Mouse (Mus musculus) ovary, postnatal 14 days (tissue): Measurements from ENCODE around the gene Cd8b1.
"Not testable (repeated sequence)": the region's sequence is repeated elsewhere in the genome, so short reads cannot be mapped to it uniquely, and the experiment has no call there.

Experiments used
- DNase-seq: peaks from one replicate; pipeline ENCODE4 v3.0.0; 2022; ENCODE audit warnings: low spot score

Cd8b1 gene

GRCm38 (mm10) chr6:71322491-71322921 lies at the start of gene Cd8b1:
Cd8b1 (plus strand) TSS chr6:71322788.
- no peak for DNase-seq

- DNase-seq: no peak
Observed at GRCm38 (mm10) chr6:71273715-71274114, 48.9 kb upstream of the Cd8b1 start.

DNA sequence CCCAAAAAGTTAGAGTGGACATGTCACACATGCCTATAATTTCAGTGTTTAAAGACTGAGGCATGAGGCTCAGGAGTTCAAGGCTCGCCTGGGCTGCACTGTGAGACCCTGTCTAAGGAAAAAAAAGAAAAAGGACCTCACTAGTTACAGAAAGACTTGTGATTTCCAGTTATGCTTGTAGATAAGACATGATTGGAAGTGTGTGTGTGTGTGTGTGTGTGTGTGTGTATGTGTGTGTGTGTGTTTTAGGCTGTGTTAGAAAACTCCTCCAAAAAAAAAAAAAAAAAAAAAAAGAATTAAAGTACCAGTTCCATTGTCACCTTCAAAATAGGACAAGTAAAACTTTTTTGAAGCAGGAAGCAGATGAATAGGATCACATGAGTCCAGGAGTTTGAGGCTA lies 48.0 kb upstream of the Cd8b1 start:
- DNase-seq: no peak

- DNase-seq: no peak
Observed at GRCm38 (mm10) chr6:71279418-71279817, 43.2 kb upstream of the Cd8b1 start.

DNA sequence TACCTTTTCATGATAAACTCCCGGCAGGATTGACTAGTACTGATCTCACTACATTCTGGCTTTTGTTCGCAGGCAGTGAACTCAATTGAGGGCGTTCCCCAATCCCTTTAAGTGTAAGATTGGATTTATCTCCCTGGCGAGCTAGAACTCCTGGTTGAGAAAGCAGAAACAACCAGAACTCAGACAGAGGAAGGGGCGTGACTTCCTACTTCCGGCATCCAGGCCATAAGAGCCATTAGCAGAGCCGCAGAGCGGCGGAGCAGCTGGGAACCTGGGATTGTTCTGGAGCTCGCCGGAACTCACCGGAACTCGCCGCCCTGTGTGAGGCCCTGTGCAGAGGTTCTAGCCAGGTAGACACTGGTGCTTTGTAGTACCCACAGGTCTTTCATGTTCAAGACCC lies 29.1 kb upstream of the Cd8b1 start:
- DNase-seq: no peak

GRCm38 (mm10) chr6:71295303-71295702 lies 27.3 kb upstream of the Cd8b1 start:
- no peak for DNase-seq

DNA sequence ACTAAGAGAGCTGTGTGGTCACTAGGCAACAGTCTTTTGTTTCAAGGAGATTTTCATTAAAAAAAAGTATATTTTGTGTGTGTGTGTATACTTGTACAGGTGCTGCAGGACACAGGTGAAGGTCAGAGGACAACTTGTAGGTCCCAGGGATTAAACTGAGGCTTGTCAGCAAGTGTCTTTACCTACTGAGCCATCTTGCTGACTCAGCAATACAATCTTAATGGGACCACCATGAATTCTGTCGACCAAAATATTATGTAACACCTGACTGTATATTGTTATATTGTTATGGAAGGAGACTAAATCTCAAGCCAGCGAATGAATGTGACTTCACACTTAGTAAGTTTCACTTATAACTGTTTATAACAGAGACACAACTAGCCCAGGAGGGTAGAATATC lies 24.5 kb upstream of the Cd8b1 start:
- DNase-seq: no peak

- no peak for DNase-seq
Observed at GRCm38 (mm10) chr6:71298751-71299150, 23.8 kb upstream of the Cd8b1 start.

DNA sequence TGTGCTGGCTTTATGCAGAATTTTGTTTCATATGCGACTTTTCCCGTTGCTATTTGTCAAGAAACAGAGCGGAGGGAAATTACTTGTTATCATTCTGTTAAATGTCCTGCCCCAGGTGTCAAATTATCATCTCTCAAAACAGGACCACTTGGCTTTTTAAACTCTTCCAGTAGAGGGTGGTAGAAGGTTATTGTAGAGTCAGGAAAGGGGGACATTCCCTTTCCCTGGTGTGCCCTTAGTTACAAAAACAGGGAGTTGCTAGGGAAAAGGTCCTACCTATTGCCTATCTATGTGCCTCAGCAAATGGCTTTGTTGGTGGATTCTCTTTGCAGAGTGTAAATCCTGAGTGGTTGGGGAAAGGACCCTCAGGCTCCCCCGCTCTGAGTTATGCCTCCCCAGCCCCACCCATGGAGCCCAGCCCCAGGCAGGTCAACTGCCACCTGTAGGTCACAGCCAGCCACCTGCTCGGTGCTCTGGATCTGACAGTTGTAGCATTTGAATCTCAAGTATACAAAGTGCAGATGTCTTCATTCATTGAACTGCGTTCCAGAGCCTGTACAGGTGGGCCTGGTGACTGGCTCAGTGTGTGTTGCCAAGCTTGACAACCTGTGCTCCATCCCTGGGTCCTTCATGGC lies 20.4 kb upstream of the Cd8b1 start:
- DNase-seq: no peak

DNA sequence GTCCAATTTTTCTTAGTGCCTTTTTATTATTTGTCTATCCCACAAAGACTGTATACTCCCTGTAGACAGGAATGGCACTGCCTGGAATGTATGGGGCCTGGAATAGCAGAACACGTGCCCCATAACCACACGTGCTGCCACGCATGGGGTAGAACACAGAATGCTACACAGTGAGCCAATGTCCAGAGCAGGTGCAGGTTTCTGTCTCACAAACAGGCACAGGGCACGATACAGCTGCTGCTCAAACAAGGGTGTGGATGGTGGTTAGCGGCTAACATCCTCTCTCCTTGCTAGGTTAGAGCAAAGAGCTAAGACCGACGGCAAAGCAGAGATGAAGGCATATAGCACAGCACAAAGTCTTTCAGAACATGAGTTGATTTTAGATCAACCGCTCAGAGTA lies 15.1 kb upstream of the Cd8b1 start:
- DNase-seq: no peak

GRCm38 (mm10) chr6:71321826-71322283 lies 733 bp upstream of the Cd8b1 start, which contains the start of gene Smyd1:
Smyd1 (minus strand) TSS chr6:71322233.
- no peak for DNase-seq

GRCm38 (mm10) chr6:71324816-71325215 lies 2.2 kb downstream of the Cd8b1 start:
- no peak for DNase-seq

- DNase-seq: no peak
Observed at GRCm38 (mm10) chr6:71329881-71330280, 7.3 kb downstream of the Cd8b1 start.

DNA sequence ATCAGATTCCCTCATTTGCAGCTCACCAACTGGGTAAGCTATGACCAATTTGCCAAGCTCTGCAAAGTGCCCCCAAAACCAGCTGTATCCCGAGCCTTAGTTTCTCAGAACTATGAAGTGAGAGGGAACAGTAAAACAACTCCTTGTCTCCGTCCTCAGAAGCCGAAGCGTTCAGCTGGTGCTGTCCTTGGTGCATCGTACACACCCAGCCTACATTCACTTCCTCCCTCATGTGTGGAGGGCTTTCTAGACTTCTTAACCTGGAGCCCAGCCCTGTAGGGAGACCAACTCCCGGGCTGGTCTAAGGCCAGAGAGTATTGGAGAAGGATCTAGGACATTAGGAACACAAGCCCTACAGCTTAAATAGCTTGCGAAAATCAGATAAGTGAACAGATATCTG lies 7.9 kb downstream of the Cd8b1 start:
- no peak for DNase-seq

DNA sequence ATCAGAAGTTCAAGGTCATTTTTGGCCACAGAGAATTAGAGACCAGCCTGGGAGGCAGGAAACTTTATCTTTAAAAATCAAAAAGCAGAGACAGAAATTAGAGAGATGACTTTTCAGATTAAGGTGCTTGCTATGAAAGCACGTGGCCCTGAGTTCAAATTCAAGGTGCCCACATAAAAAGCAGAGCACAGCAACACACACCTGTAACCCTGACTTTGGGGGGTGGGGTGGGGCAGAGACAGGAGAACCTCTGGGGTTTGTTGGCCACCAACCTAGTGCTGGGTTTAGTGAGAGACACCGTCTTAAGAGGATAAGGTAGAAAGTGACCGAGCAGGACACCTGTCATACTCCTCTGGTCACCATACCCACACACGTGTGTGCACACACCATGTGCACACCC lies 8.9 kb downstream of the Cd8b1 start:
- DNase-seq: not testable (repeated sequence)

GRCm38 (mm10) chr6:71332236-71332965 lies 9.8 kb downstream of the Cd8b1 start:
- DNase-seq: no peak

DNA sequence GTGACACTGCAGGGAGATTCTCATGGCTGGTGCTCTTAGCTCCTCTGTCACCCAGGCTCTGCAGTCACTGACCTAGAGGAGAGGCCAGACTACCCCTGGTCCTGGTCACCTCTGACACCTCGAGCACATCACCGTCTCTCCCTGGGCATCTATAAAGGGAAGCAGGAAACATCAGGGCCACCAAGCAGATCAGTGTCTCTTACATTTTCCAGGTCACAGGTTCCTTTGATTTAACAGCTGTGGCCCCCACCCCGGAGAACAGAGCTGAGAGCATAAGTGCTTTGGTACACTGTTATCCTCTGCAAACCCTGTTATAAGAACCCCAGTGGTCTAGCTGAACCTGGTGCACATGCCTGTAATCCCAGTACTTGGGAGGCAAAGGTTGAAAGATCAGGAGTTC lies 10.4 kb downstream of the Cd8b1 start:
- no peak for DNase-seq

DNA sequence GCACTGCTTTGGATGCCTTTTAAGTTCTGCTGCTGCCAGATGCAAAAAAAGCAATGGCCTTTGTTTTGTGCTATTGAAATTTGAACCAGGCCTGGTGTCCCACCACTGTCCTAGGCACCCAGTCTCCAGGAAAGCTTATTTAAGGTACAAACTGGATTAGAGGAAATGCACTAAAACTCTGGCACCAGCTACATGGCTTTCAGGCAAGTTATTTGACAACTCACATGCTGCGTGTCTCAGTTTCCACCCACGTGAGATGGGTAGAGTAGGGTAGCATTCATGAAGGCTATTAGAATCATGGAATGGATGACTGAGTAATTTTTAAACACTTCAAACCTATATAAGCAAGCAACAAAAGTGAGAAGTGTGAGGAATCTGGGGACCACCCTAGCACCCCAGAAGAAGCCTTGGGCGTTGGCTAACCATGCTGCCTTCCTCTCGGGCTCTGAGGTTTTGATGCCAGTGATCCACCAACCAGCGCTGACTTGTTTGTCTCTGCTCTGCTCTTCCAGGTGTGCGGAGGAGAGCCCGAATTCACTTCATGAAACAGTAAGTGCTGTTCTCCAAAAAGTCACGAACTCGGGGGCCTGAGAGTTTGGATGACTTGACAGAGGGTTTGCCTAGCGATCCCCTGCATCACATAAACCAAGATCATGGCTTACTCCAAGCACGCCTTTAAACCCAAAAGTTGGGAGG lies 11.1 kb downstream of the Cd8b1 start:
- DNase-seq: no peak

DNA sequence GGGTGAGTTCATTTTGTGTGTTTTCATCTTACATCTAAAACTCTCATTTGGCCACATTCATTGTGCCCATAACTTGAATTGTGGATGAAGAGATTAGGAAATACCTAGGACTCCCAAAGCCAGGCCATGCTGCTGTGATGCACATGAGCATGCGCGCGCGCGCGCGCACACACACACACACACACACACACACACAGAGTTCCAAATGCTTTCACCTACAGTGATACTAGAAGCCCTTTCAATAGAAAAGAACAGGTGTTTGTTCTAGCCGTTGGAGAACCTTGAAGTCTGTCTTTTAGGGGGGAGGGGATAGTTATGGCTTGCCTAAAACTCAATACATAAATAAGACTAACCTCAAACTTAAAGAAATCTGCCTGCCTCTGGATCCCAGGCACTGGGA lies 15.1 kb downstream of the Cd8b1 start:
- no peak for DNase-seq

DNA sequence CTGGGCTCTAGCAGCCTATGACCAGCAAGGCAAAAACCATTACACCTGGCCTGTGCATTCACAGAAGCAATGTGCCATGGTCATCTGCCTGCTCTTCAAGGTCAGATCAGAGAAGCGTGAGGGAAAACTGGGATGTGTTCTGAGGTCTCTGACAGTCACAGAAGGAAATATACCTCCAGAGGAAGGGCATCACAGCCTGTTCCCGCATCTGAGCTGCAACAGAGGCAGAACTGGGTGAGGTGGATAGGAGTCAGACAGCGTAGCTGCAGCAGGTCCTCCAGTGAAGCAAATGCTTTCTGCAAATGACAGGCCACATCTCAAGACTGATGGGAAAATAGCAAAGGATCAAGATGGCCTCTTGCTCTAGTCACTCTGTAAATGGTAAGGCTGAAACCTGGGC lies 16.4 kb downstream of the Cd8b1 start:
- DNase-seq: no peak

GRCm38 (mm10) chr6:71339351-71339750 lies 16.8 kb downstream of the Cd8b1 start:
- DNase-seq: no peak

DNA sequence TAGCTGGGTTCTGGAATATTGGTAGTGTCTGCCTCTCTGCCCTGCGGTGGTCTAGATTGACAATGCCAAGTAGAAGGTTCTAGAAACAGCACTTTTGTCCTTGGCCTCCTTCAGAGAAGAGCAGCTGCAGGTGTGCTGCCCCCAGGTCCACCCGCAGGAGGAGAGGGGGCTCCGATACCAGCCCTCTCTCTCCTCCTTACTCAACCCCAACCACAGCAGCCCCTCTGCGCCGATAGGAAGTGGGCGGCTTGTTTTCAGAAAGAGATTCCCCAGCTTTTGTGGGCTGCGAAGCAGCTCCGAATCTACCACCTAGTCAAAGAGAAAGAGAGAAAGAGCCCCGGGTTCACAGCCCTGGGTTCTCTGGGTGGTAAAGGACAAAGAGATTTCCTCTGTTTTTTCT lies 18.6 kb downstream of the Cd8b1 start:
- no peak for DNase-seq

- DNase-seq: no peak
Observed at GRCm38 (mm10) chr6:71348006-71348405, 25.4 kb downstream of the Cd8b1 start.
